Mouse (Mus musculus): ENCODE measurements at regions not wholly inside any gene's neighbourhood (a gene's known extent, or its start where the extent isn't known, plus 50 kb on each side); places are given as distances from the start of the nearest gene placed in this dataset.

GRCm38 (mm10) chr12:33715997-33716396 is 212.2 kb upstream of the Ferd3l start:
- DNase-seq = no peak

- no peak for DNase-seq
Measured at GRCm38 (mm10) chr12:33717053-33717452, 211.2 kb upstream of the Ferd3l start.

DNA sequence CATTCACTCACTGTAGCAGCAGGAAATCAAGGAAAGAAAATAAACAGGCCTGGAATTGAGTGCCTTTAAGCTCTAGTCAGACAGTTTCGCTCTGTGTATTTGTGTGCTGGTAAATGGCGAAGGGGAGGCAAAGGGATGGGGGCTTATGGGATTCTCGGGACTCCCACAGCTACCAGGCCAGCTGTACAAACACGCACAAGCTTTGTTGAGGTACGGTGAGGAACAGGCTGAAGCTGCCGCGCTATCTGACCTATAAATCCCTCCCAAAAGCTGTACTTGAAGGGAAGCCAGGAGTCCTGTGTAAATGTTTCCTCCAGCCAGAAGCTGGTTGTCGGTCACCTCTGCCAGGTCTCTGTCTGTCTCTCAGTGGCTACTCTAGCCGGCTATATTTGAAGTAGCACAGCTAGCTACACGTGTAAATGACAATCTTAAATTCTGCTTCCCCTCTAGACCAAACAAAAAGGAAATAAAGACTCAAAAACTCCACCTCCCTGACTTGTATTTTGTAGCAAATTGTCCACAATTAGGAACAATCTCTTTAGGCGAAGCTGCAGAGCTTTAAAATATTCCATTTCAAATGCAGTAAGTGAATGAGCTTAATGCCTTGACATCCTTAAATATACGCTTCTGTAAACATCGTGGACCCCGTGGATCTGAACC is 210.5 kb upstream of the Ferd3l start:
- no peak for DNase-seq

- DNase-seq = no peak
Measured at GRCm38 (mm10) chr12:33719063-33719462, 209.2 kb upstream of the Ferd3l start.

- DNase-seq = no peak
Measured at GRCm38 (mm10) chr12:33731937-33732336, 196.3 kb upstream of the Ferd3l start.

- no peak for DNase-seq
Measured at GRCm38 (mm10) chr12:33775563-33776468, 152.4 kb upstream of the Ferd3l start.

GRCm38 (mm10) chr12:33778477-33778876 is 149.7 kb upstream of the Ferd3l start:
- no peak for DNase-seq

- DNase-seq = no peak
Measured at GRCm38 (mm10) chr12:33779898-33780297, 148.3 kb upstream of the Ferd3l start.

DNA sequence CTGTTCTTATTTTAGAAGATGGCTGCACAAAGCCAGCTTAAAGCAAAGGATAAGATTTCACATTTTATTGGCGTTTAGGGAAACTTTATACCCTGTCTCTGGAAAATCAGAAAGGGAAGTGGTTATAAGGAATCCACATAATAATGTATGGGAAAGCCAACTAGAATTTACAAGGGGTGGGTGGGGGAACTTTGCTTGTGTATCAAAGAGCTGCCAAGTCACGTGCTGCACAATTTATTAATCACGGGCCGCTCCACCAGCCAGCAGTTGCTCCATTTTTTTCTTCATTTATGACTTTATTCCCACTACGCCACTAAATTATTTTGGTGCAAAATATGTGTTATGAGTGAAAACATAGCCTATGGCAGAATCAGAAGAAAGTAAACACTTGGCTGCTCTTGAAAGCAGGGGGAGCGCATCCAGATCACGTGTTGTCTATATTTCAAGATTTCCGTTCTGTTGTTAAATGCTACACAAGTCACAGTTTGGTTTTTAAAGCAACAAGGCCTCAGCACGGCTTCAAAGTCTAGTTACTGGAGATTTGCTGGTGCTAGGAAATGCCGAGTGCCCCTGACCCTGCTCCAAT is 123.9 kb upstream of the Ferd3l start:
- no peak for DNase-seq

- DNase-seq = no peak
Measured at GRCm38 (mm10) chr12:33825571-33825970, 102.7 kb upstream of the Ferd3l start.

GRCm38 (mm10) chr12:33849088-33849487 is 79.1 kb upstream of the Ferd3l start:
- DNase-seq = no peak

DNA sequence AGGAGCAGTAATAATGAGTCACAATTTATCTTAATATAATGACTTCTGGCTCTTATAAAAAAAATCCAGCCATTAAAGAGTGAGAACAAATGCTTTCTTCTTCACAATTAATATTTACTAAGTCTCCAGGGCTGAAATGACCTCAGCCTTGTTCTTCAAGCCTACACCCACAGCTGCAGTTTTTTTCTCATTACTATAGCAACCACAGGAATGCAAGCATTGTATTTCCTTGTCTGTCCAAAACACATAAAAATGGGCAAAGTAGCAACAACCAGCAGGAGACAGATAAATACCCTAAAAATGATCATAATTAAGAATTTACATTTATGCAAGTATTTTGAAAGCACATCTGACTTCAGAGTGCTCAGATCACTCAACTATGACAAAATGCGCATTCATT is 76.5 kb upstream of the Ferd3l start:
- no peak for DNase-seq

Measured in right cerebral cortex, postnatal 14 days (tissue).